Mouse (Mus musculus): ENCODE measurements around the gene Gemin5.

DNA sequence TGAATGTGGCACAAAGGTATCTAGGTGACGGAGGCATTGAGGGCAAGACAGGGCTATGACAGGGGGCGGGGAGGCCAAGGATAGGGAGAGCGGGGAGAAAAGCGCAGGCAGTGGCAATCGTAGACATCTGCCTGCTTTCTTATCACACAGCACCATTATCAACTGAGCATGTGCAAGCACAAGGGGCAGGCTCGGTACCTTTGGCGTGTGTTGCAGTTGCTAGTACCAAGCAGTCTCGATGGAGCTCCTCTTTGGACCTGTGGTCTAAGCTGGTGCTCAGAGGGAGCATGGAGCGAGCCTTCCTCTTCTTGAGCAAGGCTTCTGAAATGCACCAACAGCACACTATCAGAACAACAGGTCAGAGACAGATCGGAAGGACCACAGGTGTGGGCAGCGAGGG, 29.5 kb downstream of the Gemin5 start:
- TF ChIP-seq POLR2A (IDR thresholded peaks at IDR 0.05; ENCODE audit: low read depth, low read length) (no peak), CTCF (IDR thresholded peaks at IDR 0.05; ENCODE audit: extremely low read depth, insufficient read length, insufficient replicate concordance, low read depth, low read length) (no peak)

Measured in small intestine, adult 2 months (tissue).